In genomic region chr3:63928878-63929859, GRCm38 (mm10) we compare ENCODE assay signal across 8 mouse cellular contexts. TPM values are rescaled to one million over a fixed set of nuclear protein-coding genes. Genes with fewer than 3 reads are reported as not detected.
DNase-seq lines count a peak whose midpoint lies in the region; ATAC-seq lines count a peak whose summit lies in the region.

Gene E130311K13Rik, minus strand, starts transcription at chr3:63929472.

- peak; percentile 94 for DNase-seq in NIH3T3 (ENCODE audit: low read depth)
- peak; percentile 96 to 97 for DNase-seq in cerebellum, postnatal 10 days
- peak; percentile 61 to 86 for DNase-seq in frontal cortex, postnatal 14 days (ENCODE audit: low spot score in 2 of 2)
- peak; percentile 87 to 93 for DNase-seq in layer of hippocampus, postnatal 25 days (ENCODE audit: extremely low spot score in 1 of 2, low spot score in 1 of 2)
- peak; percentile 88 for DNase-seq in lung, postnatal 25 days (ENCODE audit: low spot score)
- peak; percentile 93 for DNase-seq in retina, embryonic 14.5 days (ENCODE audit: low spot score)
- peak; percentile 92 for DNase-seq in thymus, postnatal 4 days

- 4% methylated on average over 48 of the region's 48 CpGs for WGBS in hindbrain, embryonic 13.5 days

- no peaks in the 10 kb centered on the region for H3K27me3 ChIP-seq in hindbrain, embryonic 13.5 days

- peak within 1 kb of the TSS; percentile 64 for H3K4me2 ChIP-seq in hindbrain, embryonic 13.5 days

- peak within 1 kb of the TSS; percentile 83 for H3K9ac ChIP-seq in hindbrain, embryonic 13.5 days

- peak within 1 kb of the TSS; percentile 79 for H3K27ac ChIP-seq in hindbrain, embryonic 13.5 days

- no peaks in the 10 kb centered on the region for H3K4me1 ChIP-seq in hindbrain, embryonic 13.5 days (replicated peaks)

- no peaks in the 10 kb centered on the region for H3K36me3 ChIP-seq in hindbrain, embryonic 13.5 days

- peak within 1 kb of the TSS; percentile 62 for H3K4me3 ChIP-seq in hindbrain, embryonic 13.5 days

- peak; percentile 98 for ATAC-seq in hindbrain, embryonic 13.5 days (ENCODE audit: low FRiP score)

- no peaks in the 10 kb centered on the region for H3K9me3 ChIP-seq in hindbrain, embryonic 13.5 days

RNA-seq across cellular contexts. Expression of gene E130311K13Rik, which starts in this region (rescaled TPM):
- 5.3 and 6.4 TPM in 2 replicates for polyA plus RNA-seq in hindbrain, embryonic 13.5 days (2015; fragmentation: Nextera tagmentation; extraction: Ambion mirVana)
- 10 to 100 TPM; 13.8 to 14.1 TPM for total RNA-seq in layer of hippocampus, postnatal 25 days (2021)

Comparison
In these comparisons a context has a peak if more than half of its experiments do, and no peak if none do; other contexts are left out.
1. Peak in every context shown above with its lines: DNase-seq, ATAC-seq, H3K4me3 ChIP-seq and H3K27ac ChIP-seq.